ENCODE assay signal across 8 mouse cellular contexts in genomic region chr7:141048226-141049218, GRCm38 (mm10). TPM values are rescaled to one million over a fixed set of nuclear protein-coding genes. Genes with fewer than 3 reads are reported as not detected.
DNase-seq lines count a peak whose midpoint lies in the region; ATAC-seq and TF ChIP-seq lines count a peak whose summit lies in the region.

No protein-coding gene starts in this region.

- peaks cover 5% of the 10 kb centered on the region; the same call in 1 of the 2 replicates for H3K27me3 ChIP-seq in heart, embryonic 11.5 days (ENCODE audit: control insufficient read depth, insufficient read depth, low read length)
- no peaks in the 10 kb centered on the region for H3K27me3 ChIP-seq in kidney, embryonic 15.5 days

- peak overlapping the region; percentile 45 for H3K4me3 ChIP-seq in heart, embryonic 11.5 days (ENCODE audit: low read depth, low read length)
- H3K4me3 ChIP-seq in kidney, embryonic 15.5 days (replicated peaks) = peak overlapping the region; percentile 35

- peak; percentile 90 for DNase-seq in CD4-positive helper T cell, adult 2 months (ENCODE audit: low read depth, low spot score)
- DNase-seq in brain, embryonic 14.5 days (ENCODE audit: low read depth) = peak; percentile 95
- DNase-seq in liver = peak; percentile 92
- peak; percentile 57 to 85 for DNase-seq in monocyte, adult 2 months (ENCODE audit: low read depth in 1 of 2, low spot score in 2 of 2)
- DNase-seq in spleen, postnatal 14 days (ENCODE audit: low spot score in 2 of 2) = peak; percentile 79 to 86

- ATAC-seq in erythroblast, adult 5-6 weeks (replicated peaks; ENCODE audit: low FRiP score, poor library complexity, severe bottlenecking) = peak; percentile 71
- ATAC-seq in heart, embryonic 11.5 days (replicated peaks; ENCODE audit: insufficient number of reproducible peaks, low FRiP score, low TSS enrichment) = peak; percentile 85; the same call in 1 of the 2 replicates
- ATAC-seq in kidney, embryonic 15.5 days (replicated peaks; ENCODE audit: low FRiP score) = peak; percentile 91

- 8% methylated on average over 21 of the region's 21 CpGs for WGBS in heart, embryonic 11.5 days (ENCODE audit: insufficient replicate concordance)
- WGBS in kidney, embryonic 15.5 days = 10% methylated on average over 21 of the region's 21 CpGs

- H3K9me3 ChIP-seq in heart, embryonic 11.5 days (replicated peaks; ENCODE audit: control insufficient read depth, low read length) = no peaks in the 10 kb centered on the region
- no peaks in the 10 kb centered on the region for H3K9me3 ChIP-seq in kidney, embryonic 15.5 days (replicated peaks)

- H3K27ac ChIP-seq in heart, embryonic 11.5 days (ENCODE audit: low read depth, low read length) = peak overlapping the region; percentile 46; the same call in 1 of the 2 replicates
- peak overlapping the region; percentile 94 for H3K27ac ChIP-seq in kidney, embryonic 15.5 days

- TF ChIP-seq POLR2A in brain, embryonic 14.5 days (IDR thresholded peaks at IDR 0.05; ENCODE audit: borderline replicate concordance, extremely low read depth, insufficient read depth, insufficient read length, poor library complexity, severe bottlenecking) = no peak

- peaks cover 10% of the 10 kb centered on the region; the same call in 1 of the 2 replicates for H3K4me1 ChIP-seq in heart, embryonic 11.5 days (ENCODE audit: control insufficient read depth, insufficient read depth, low read length)
- peaks cover 20% of the 10 kb centered on the region for H3K4me1 ChIP-seq in kidney, embryonic 15.5 days

- no peaks in the 10 kb centered on the region for H3K36me3 ChIP-seq in heart, embryonic 11.5 days (ENCODE audit: control insufficient read depth, insufficient read depth, low read length)
- no peaks in the 10 kb centered on the region for H3K36me3 ChIP-seq in kidney, embryonic 15.5 days

- H3K4me2 ChIP-seq in heart, embryonic 11.5 days = peak overlapping the region; percentile 90
- H3K4me2 ChIP-seq in kidney, embryonic 15.5 days = peak overlapping the region; percentile 82

- H3K9ac ChIP-seq in heart, embryonic 11.5 days (ENCODE audit: low read depth, low read length) = peak overlapping the region; percentile 59; the same call in 1 of the 2 replicates
- peak overlapping the region; percentile 42; the same call in 1 of the 2 replicates for H3K9ac ChIP-seq in kidney, embryonic 15.5 days

- TF ChIP-seq CTCF in brain, embryonic 14.5 days (IDR thresholded peaks at IDR 0.05; ENCODE audit: borderline replicate concordance, extremely low read depth, insufficient read depth, insufficient read length) = peak; percentile 92

RNA-seq across cellular contexts. Expression of gene B4galnt4, which starts 12.4 kb away (rescaled TPM):
- polyA plus RNA-seq in brain, embryonic 14.5 days (2012; rRNA removed) = 151 and 166 TPM in 2 replicates
- total RNA-seq in erythroblast, adult 5-6 weeks (2015; ENCODE audit: low replicate concordance) = 0.84 TPM in 1 of 2 replicates, not detected in the other
- total RNA-seq in erythroblast, adult 5-6 weeks (2017; ENCODE audit: low replicate concordance) = not detected in 2 replicates
- polyA plus RNA-seq in heart, embryonic 11.5 days (2014; fragmentation: Nextera tagmentation; extraction: Ambion mirVana) = 1.4 and 2.6 TPM in 2 replicates
- 12.4 and 15.4 TPM in 2 replicates for polyA plus RNA-seq in kidney, embryonic 15.5 days (2015; fragmentation: Nextera tagmentation; extraction: Ambion mirVana)

RNA-seq across cellular contexts. Expression of gene Gm17387, which starts 19.6 kb away (rescaled TPM):
- not detected in 2 replicates for polyA plus RNA-seq in brain, embryonic 14.5 days (2012; rRNA removed)
- total RNA-seq in erythroblast, adult 5-6 weeks (2015; ENCODE audit: low replicate concordance) = not detected in 2 replicates
- not detected in 2 replicates for total RNA-seq in erythroblast, adult 5-6 weeks (2017; ENCODE audit: low replicate concordance)
- not detected in 2 replicates for polyA plus RNA-seq in heart, embryonic 11.5 days (2014; fragmentation: Nextera tagmentation; extraction: Ambion mirVana)
- polyA plus RNA-seq in kidney, embryonic 15.5 days (2015; fragmentation: Nextera tagmentation; extraction: Ambion mirVana) = not detected in 2 replicates

RNA-seq across cellular contexts. Expression of gene Pkp3, which starts 29.5 kb away (rescaled TPM):
- 2.5 and 2.9 TPM in 2 replicates for polyA plus RNA-seq in brain, embryonic 14.5 days (2012; rRNA removed)
- not detected in 2 replicates for total RNA-seq in erythroblast, adult 5-6 weeks (2015; ENCODE audit: low replicate concordance)
- not detected in 2 replicates for total RNA-seq in erythroblast, adult 5-6 weeks (2017; ENCODE audit: low replicate concordance)
- 0.67 and 0.68 TPM in 2 replicates for polyA plus RNA-seq in heart, embryonic 11.5 days (2014; fragmentation: Nextera tagmentation; extraction: Ambion mirVana)
- polyA plus RNA-seq in kidney, embryonic 15.5 days (2015; fragmentation: Nextera tagmentation; extraction: Ambion mirVana) = 7.8 and 7.9 TPM in 2 replicates

RNA-seq across cellular contexts. Expression of gene Ifitm6, which starts 30.8 kb away (rescaled TPM):
- 0.73 and 0.77 TPM in 2 replicates for polyA plus RNA-seq in brain, embryonic 14.5 days (2012; rRNA removed)
- 336 and 380 TPM in 2 replicates for total RNA-seq in erythroblast, adult 5-6 weeks (2015; ENCODE audit: low replicate concordance)
- total RNA-seq in erythroblast, adult 5-6 weeks (2017; ENCODE audit: low replicate concordance) = 99.4 and 179 TPM in 2 replicates
- polyA plus RNA-seq in heart, embryonic 11.5 days (2014; fragmentation: Nextera tagmentation; extraction: Ambion mirVana) = 0.26 TPM in 1 of 2 replicates, not detected in the other
- 1.3 and 2.2 TPM in 2 replicates for polyA plus RNA-seq in kidney, embryonic 15.5 days (2015; fragmentation: Nextera tagmentation; extraction: Ambion mirVana)

RNA-seq across cellular contexts. Expression of gene Ifitm3, which starts 38.0 kb away (rescaled TPM):
- 13.0 and 26.1 TPM in 2 replicates for polyA plus RNA-seq in brain, embryonic 14.5 days (2012; rRNA removed)
- total RNA-seq in erythroblast, adult 5-6 weeks (2015; ENCODE audit: low replicate concordance) = 186 and 267 TPM in 2 replicates
- total RNA-seq in erythroblast, adult 5-6 weeks (2017; ENCODE audit: low replicate concordance) = 78.8 and 112 TPM in 2 replicates
- polyA plus RNA-seq in heart, embryonic 11.5 days (2014; fragmentation: Nextera tagmentation; extraction: Ambion mirVana) = 32.5 and 36.2 TPM in 2 replicates
- 187 and 205 TPM in 2 replicates for polyA plus RNA-seq in kidney, embryonic 15.5 days (2015; fragmentation: Nextera tagmentation; extraction: Ambion mirVana)

Comparison
In these comparisons a context has a peak if more than half of its experiments do, and no peak if none do; other contexts are left out.
1. Peak in every context shown above with its lines: DNase-seq, ATAC-seq, H3K4me3 ChIP-seq and H3K27ac ChIP-seq.